Mouse (Mus musculus) cerebellum, postnatal 25 days (tissue): ENCODE data around the gene Meis3.

Source experiments
- DNase-seq, 2 experiments: peaks; one replicate each; pipeline ENCODE4 v3.0.0; 2021; ENCODE audit warnings: mixed read lengths in 2 of 2

Meis3 gene

DNA sequence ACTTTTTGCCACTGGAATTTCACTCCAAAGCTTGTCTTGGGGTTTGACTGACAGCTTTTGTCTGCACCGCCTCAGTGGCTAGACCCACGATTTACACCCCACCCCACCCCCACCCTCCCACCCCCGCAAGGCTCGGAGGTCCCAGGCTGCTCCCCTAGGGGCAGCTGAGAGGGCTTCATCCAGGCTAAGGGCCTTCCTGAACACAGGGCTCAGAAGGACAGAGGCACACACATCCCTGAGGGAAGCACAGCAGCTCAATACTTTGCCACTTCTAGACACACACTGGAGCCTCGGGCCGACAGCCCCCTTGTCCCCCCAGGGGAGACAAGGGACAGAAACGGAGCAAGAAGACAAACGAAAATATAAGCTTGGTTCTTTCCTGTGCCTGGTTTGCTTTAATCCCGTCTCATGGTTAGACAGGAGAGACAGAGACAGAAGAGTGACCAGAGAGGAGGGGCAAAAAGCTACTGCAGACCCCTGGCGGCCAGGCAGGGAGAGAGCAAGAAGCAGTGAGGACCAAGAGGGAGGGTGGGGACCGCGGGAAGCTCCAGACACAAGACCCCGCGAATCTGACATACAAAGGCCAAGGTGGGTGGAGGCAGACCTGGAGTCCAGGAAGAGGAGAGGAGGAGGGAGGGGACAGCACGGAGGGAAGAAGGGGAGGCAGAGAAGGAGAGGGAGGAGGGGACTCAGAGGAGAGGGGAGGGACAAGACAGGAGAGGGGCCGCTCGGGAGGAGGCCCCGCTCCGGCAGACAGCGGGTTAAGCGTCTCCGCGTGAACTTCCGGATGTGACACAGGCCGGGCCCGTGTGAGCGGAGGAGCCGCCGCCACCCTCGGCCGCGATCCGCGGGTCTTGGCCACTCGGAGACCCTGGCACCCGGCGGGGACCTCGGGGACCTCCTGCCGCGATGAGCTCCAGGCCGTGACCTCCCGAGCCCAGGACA is at the start of gene Meis3:
TSS of gene Meis3 (plus strand) at position 494 of the 945 bp plus-strand sequence.
- peak; percentile 66 to 74 for DNase-seq

- DNase-seq, result peak in 1 of 2 experiments; percentile 57
Observed at GRCm38 (mm10) chr7:16125829-16126228, 49.1 kb upstream of the Meis3 start.

GRCm38 (mm10) chr7:16128344-16128743 is 46.5 kb upstream of the Meis3 start:
- DNase-seq, result peak; percentile 96 to 97

DNA sequence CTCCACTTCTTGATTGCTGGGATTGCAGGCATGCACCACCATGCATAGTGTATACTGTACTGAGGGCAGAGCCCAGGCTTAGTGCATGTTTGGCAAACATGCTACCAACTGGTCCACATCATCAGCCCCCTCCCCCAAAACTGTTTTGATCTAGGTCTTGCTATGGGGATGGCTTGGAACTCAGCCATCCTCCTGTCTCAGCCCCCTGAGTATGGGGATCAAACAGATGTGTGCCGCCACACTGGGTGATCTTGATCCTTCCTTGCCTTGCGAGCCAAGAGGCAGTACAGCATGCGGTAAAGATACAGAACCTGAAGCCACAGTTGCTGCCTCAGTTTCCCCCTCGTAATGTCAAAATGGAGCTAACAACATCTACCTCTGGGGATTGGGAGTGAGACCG is 46.0 kb upstream of the Meis3 start:
- no peak for DNase-seq

DNA sequence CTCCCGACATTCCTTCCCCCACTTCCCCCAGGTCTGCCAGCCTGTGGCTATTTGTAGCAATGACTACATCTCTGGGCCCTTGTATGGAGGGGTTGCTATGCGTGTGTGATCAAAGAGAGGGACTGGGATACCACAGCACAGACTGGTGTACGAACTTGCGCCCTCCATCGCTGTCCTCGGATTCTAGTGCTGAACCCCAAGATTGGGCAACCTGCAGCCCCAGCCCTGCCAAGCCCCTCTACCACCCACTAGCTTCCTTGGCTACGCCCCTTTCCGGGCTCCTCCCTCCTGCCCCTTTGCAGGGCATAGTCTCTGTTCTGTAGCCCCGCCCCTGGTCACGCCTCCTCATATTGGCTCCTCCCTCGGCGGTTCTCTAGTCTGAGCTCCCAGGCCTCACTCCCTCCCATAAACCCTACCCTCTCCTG is 45.5 kb upstream of the Meis3 start, which contains the start of gene Slc8a2:
TSS of gene Slc8a2 (plus strand) at position 406 of the 425 bp plus-strand sequence.
- DNase-seq, result peak; percentile 98

GRCm38 (mm10) chr7:16129846-16130691 is 44.8 kb upstream of the Meis3 start:
- DNase-seq, result peak; percentile 82 to 88

GRCm38 (mm10) chr7:16130956-16131634 is 43.8 kb upstream of the Meis3 start:
- peak; percentile 63 to 66 for DNase-seq

- DNase-seq, result peak; percentile 67 to 68
Observed at GRCm38 (mm10) chr7:16132161-16132581, 42.7 kb upstream of the Meis3 start.

DNA sequence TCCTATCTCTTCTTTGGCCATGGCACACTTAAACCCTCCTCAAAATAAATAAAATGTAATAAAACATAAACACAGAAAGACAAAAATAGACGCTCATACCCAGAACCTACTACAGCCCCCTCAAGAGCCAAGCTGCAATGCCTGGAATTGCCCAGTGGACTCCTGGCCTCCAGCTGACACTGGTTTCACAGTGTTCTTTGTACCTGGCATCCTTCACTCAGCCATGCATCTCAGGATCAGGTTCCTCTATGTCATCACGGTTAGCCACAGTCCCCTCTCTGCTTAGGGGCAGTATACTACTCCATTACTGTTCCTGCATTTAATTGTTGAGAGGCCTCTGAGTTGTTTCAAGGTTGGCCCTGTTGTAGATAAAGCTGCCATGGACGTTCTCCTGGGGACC is 42.0 kb upstream of the Meis3 start:
- DNase-seq, result no peak

GRCm38 (mm10) chr7:16133691-16134090 is 41.2 kb upstream of the Meis3 start:
- no peak for DNase-seq

DNA sequence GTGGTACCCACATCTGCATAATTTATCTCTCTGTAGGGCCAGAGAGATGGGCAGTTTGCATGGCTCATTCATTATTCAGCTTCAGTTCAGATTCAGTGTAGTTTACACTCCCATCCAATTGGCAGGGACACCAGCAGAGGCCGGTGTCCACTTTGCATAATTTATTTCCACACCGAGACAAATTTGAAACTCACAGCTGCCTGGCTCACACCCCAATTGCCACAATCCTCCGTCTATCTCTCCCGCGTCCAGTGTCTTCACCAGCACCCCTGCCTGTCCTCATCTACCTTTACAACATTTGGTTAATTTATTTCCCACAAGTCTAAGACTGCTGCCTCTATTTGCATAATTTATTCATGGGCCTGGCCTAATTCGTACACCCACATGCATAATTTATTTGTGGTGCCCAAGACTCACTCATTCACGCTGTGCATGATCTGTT is 39.9 kb upstream of the Meis3 start:
- DNase-seq, result no peak

DNA sequence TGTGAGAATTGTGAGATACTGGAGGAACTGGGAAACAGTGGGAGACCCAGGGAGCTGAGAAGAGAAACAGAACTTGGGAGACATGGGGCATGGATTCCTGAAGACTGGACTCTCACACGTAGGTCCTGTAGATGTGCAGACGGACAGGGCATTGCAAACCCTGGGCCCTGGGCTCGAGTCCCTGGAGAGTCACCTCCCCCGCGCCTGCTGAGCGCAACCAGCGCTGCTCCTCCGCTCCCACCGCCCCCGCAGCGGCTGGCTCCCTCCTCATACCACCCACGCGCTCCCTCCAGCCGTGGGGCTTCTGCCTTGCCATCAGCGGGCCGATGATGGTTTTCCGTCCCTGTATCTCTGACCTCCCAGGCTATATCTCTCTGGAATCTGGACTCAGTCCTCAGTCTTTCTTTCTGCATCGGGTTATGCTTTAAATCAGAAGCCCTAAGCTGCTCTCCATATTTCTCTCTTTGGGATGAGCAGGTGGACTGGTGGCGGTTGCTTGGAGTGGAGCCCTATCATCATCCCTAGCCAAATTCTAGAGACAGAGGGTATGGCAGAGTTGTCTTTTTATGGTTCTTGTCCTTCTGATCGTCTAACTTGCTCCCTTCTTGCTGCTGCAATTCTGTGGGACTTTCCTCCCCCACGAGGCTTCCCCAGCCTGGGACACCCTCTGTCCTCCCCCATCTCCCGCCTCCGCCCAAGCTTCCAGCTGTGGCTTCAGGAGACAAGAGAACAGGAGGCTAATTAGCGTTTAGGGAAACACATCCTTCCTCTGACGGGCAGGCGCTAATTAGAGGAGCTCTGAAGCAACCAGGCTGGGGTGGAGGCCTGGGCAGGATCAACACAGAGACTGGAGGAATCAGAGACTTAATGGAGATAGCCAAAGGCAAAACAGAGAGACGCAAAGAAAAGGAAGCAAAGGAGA is 28.1 kb upstream of the Meis3 start:
- DNase-seq, result peak; percentile 84 to 87

GRCm38 (mm10) chr7:16147643-16148042 is 27.2 kb upstream of the Meis3 start:
- DNase-seq, result peak in 1 of 2 experiments; percentile 58

DNA sequence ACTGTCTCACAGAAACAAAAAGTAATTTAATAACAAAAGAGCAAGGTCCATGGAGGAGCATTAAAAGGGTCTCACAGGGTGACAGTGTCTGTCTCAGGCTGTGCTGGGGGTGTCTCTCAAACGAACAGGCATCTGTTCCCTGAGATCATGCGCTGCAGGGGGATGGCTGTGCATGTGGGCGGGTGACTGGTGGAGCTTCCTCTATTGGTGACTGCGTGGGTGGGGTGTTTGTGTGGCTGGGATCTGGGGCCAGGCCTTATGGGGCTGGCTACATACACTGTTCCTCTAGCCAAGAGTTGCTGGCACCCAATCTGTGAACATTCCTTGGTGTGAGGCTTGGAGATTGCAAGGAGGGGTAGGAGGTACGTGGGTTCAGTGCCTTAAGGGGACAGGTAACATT is 25.6 kb upstream of the Meis3 start:
- DNase-seq, result peak; percentile 92 to 94

- DNase-seq, result peak in 1 of 2 experiments; percentile 35
Observed at GRCm38 (mm10) chr7:16150191-16151145, 24.4 kb upstream of the Meis3 start.

- DNase-seq, result peak; percentile 76 to 83
Observed at GRCm38 (mm10) chr7:16153522-16153921, 21.4 kb upstream of the Meis3 start.

DNA sequence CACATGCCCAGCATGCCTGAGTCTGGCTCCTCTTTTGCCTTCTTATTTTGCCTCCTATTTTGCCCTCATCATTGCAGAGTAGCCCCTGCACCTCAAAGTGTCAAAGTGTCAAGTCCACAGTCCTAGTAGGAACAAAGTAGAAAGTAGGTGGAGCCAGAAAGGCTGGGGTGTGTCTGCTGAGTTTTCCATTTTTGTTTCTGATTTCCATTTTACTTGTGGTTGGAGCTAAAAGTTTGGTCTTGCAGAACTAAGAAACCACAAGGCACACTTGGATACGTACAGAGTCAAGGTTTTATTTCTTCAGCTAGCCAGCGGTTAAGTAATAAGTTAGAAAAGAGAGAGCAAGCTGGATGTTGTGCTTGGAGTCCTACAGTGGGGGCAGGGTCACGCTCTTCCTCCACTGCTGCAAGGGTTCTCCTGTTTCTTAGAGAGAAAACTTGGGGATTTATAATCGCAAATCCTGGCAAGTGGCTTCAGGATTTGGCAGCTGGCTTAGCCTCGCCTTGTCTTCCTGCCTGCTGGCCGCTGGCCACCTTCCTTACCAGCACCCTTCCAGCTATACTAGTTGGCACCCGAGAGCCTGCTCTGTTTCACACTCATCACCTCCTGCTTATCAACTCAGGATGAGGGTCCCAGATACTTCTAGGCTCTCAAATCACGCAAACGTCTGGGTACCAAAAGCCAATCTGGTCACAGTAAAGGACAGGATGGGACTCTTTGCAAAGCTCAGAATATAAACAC is 19.6 kb upstream of the Meis3 start:
- DNase-seq, result peak; percentile 70 to 80

DNA sequence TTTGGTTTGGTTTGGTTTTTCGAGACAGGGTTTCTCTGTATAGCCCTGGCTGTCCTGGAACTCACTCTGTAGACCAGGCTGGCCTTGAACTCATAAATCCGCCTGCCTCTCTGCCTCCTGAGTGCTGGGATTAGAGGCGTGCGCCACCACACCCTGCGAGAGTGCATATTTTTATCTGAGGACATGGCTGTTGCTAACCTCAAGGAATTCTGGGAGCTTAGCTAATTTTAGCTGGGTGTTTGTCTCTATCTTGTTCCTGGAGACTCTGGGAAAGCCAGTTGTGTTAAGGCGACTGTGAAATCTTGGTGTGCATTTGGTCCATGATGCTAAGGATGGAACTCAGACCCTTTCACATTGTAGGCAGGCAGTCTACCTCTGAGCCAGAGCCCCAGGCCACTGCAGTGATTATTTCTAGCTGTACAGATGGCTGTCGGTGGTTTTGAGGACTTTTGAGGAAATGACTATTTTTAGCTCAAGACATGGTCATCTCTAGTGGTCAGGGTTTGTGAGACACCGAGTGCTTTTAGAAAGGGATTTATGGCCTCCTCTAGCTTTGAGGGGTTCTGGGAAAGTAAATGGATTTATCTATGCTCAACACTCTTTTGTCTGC is 18.7 kb upstream of the Meis3 start:
- peak; percentile 32 to 39 for DNase-seq

GRCm38 (mm10) chr7:16158735-16159134 is 16.2 kb upstream of the Meis3 start:
- peak; percentile 62 to 69 for DNase-seq
